Mouse (Mus musculus) gastrocnemius, postnatal 14 days (tissue): ENCODE data around the gene Trim17. TPM values are rescaled to one million over a fixed set of nuclear protein-coding genes. Genes with fewer than 3 reads are reported as not detected.
"Not testable (repeated sequence)": the region's sequence is repeated elsewhere in the genome, so short reads cannot be mapped to it uniquely, and the experiment has no call there.

ENCODE experiments used
- DNase-seq: peaks from one replicate; pipeline ENCODE4 v3.0.0; 2021; ENCODE audit warnings: mixed read lengths
- intact Hi-C: fragments of 180-260 bp; cut with DNase I; formaldehyde crosslinking; loops from one replicate; pipeline ENCODE4 v1.15.1; 2025; ENCODE audit warnings: low total_unique reads
- total RNA-seq, 2 experiments: library from RNA; stranded (reverse); gene quantifications; 2 replicates each; pipeline ENCODE4 v1.2.3; 2021

Trim17 gene
- total RNA-seq, 2 experiments from 2014 or later: 0.29 TPM; not detected in 1

- intact Hi-C loops: no loop called here
- DNase-seq: no peak
These were observed 10.3 kb upstream of the Trim17 start for GRCm38 (mm10) chr11:58944136-58944535.

DNA sequence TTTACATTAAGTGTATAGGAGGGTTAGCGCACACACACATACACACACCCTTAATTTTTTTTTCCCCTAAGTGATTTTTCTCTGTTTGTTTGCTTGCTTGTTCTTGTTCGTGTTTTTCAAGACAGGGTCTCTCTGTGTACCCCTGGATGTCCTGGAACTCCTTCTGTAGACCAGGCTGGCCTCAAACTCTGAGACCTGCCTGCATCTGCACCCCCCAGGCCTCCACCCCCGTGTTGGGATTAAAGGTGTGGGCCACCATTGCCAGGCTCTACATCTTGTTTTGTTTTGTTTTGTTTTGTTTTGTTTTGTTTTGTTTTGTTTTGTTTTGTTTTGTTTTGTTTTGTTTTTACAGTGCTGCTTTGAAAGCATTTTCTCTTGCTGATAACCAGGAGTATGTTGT is 7.2 kb upstream of the Trim17 start:
- no peak for DNase-seq
- intact Hi-C loops: no loop called here

GRCm38 (mm10) chr11:58947798-58948528 is 6.5 kb upstream of the Trim17 start:
- intact Hi-C loops: no loop called here
- DNase-seq: no peak

- no peak for DNase-seq
- intact Hi-C loops: no loop called here
These were observed 5.7 kb upstream of the Trim17 start, which contains the start of gene Hist3h2ba for GRCm38 (mm10) chr11:58948542-58949479. Hist3h2ba (plus strand) TSS chr11:58948920.

DNA sequence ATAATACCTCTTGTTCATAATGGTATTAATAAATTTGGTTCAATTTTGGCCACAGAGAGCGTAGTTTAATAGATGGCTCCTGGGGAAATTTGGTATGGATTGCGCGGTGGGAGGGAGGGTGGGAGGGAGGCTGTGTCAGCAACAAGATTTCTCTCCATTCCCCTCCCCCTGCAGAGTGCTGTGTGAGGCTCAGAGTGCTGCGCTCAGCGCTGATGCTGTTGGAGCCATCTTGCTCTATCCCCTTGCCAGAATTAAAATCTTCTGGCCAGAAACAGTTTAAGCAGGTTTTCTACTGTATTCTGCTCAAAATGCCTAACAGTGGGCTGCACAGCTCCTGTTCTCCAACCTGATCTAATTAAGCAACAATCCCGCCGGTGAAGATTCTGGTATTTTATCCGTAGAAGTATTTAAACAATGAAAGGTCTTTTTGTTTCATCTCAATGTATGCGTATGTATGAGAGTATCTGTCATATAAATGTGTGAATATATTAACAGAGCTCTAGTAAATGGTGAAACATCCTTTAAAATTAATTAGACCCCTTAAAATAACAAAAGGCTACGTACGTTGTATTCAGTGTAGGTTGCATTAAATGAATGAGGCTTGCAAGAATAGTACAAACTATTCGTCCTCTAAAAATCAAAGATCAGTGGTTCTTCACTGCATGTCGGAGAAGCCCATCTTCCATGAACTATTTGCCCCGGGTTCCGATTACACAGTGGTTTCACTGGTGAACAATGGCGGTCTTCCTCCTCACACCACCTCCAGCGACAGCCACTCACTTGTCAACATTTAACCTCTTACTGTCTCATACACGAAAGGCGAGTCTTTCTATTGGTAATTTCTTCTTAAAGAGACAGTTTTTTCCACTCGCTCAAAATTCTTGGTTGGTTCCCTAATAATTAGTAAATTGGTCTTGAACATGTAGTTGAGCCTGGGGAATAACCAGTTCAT is 4.7 kb upstream of the Trim17 start:
- DNase-seq: no peak
- intact Hi-C loops: no loop called here

GRCm38 (mm10) chr11:58951210-58951609 is 3.3 kb upstream of the Trim17 start:
- intact Hi-C loops: no loop called here
- no peak for DNase-seq

DNA sequence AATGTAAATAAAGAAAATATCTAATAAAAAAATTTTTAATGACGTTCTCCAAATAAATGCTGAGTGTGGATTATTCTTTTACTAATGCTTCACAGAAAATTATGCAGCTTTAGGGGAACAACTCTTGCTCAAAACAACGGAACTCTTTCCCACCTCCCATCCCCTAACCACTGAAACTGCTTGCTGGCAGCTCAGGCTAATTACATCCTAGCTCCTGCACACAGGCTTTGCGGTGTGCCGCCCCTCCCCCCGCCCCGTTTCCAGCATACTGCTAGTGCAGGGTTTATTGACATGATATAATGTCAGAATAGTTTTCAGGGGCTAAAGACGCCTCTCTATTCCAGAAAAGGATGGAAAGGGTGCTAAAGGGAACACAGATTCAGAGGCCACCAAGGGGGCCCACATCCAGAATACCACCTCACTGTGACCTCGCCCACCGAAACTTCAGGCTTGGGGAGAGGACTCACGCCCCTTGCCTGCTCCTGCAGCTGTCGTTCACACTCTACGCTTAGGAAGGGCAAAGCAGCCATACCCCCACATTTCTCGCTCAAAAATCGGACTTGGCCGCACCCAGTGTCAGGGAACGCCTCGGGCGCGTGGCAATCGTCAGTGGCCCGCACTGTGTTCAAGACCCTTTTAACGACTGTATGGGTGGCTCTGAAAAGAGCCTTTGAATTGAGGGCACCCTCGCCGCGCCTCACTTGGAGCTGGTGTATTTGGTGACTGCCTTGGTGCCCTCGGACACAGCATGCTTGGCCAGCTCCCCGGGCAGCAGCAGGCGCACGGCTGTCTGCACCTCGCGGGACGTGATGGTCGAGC is 925 bp upstream of the Trim17 start:
- DNase-seq: no peak
- intact Hi-C loops: no loop called here

- DNase-seq, intact Hi-C loops: not testable (repeated sequence)
These were observed 390 bp upstream of the Trim17 start for GRCm38 (mm10) chr11:58954170-58954419.

DNA sequence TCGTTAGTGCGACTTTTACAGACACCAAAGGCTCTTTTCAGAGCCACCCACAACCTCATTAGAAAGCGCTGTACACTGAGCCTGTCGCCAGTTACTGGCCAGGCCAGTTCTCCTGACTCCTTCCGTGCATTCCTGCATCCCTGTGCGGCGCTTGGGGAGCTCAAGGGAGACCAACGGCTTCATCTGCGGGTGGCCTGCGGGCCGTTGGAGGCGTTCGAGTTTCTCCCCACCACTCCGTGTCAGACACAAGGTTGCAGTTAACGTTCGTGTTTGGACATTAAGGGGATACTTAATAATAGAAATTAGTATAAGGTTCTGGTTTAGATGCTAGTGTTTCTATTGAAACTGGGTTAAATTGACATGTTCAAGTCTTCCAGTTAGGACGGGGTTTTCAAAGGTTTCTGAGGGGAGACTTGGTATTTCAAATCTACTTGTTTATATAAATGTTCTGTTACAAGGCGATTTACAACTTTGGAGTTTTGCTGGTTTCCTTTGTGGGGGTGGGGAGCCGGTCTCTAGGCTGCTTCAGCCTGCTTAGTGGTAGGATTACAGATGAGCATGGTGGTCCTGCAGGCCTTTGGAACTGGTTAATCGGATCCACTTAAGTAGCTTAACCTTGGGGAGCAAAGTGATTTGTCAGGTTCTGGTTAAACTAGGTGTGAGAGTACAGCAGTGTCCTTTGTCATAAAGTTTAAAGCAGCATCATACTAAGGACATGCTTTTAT is 820 bp downstream of the Trim17 start:
- intact Hi-C loops: no loop called here
- no peak for DNase-seq

DNA sequence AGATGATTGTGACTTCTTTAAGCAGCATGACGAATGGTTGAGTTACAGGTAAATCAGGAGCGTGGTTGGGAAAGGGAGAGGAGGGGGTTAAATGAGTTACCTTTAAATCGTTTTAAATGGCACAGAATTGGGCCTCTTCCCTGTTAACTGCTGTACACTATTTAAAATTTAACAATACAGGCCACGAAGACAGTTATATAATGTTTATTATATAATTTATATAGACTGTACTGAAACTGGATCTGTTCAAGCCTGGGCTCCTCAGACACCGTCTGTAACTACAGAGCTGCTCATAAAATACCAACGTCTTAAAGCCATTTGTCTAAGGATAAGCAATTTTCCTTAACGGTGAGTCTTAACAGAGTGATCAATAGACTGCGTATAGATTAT is 1.4 kb downstream of the Trim17 start:
- intact Hi-C loops: no loop called here
- DNase-seq: no peak

DNA sequence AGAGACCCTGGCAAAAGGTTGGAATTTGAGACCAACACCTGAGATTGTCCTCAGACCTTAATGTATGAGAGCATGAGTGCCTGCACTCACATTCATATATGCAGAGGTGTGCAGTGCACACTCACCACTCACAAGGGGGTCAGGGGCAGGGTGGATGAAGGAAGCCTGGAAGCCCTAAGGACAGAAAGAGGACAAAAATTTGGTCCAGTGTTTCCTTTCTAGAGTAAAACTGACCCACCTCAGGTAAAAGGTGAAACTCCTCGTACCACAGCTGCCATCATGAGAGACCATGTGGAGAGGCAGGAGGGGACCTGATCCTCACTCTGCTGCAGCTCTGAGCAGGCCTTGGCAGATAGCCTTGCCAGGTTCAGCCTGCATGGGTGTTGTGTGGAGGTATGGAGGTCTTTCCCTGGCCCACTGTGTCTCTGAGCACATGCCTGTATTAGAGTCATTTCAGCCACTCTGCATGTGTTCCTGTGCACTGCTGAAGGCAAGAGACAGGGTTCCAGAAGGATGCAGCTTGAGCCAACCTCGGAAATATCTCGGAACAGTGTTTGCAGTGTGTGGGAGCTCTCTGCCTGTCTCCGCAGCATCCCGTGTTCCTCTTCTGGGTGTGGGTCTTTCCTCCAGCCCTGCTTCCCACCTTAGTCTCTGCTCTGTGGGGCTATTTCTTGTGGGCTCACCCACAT is 2.9 kb downstream of the Trim17 start:
- DNase-seq: no peak
- intact Hi-C loops: no loop called here

DNA sequence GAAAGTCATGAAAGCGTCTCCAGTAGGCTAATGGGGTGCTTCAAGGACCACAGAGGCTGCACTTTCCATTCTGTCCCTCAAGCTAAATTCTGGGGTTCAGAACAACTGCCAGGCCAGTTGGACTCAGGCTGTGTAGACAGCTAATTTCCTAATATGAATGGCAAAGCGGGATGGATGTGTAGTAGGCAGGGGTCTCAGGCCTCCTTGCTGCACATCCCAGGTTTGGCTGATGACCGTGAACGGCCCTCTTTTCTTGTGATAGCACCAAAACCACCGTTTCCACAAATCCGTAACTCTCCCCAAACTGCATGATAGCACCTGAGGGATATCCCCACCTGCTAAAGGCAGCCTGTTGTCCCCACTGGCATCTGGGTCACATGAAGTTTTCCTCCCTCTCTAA is 4.1 kb downstream of the Trim17 start:
- intact Hi-C loops: no loop called here

GRCm38 (mm10) chr11:58959186-58959825 is 4.8 kb downstream of the Trim17 start:
- intact Hi-C loops: no loop called here
- no peak for DNase-seq

More for the DNA sequence above, 4.1 kb downstream of the Trim17 start:
- no peak for DNase-seq

DNA sequence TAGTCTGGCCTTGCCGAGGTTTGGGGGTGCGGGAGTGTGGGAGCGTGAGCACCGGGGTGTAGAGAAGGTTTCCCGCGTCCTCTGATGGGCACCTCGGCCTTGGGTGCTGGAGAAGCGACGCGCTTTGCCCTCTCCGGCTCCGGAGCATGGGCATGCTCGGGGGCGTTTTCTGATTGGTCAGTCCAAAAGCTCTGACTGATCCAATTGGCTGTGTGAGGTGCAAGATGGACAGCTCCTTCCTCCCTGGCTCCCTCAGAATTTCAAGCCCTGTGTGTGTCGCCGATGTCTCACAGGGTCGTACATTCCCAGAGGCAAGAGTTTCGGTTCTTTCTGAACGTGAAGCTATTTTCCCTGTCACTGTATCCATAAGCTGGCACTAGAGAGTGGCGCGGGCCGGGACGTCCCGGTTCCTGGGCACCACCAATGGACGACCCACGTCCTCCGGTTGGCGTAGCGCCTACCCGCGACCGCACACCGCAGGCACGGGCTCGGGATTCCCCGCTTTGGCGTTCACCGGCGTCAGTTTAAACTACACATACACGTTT is 5.5 kb downstream of the Trim17 start:
- DNase-seq: peak; percentile 69
- intact Hi-C loops: no loop called here

DNA sequence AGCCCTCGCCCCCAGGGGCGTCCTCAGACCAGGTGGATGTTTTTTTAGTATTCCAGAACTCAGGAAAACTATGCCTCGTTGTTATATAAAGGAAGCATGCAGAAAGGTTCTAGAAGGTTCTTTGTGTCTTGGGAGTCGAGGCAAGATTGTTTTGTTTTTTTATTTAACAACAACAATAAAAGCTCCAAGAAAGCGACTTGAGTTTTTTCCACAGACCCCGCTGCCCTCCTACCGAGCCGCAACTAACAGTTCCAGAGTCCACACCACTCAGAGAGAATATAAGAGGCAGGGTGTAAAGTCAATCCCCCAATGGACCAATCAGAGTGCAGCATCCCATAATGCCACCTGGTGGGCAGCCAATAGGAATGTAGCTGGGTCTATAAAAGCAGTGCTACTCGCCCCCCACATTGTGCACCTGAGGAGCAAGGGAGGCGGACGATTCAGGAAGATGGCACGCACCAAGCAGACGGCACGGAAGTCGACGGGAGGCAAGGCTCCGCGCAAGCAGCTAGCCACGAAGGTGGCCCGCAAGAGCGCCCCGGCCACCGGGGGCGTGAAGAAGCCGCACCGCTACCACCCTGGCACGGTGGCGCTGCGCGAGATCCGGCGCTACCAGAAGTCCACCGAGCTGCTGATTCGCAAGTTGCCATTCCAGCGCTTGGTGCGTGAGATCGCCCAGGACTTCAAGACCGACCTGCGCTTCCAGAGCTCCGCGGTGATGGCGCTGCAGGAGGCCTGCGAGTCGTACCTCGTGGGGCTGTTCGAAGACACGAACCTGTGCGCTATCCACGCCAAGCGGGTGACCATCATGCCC is 7.1 kb downstream of the Trim17 start:
- intact Hi-C loops: no loop called here
- no peak for DNase-seq

DNA sequence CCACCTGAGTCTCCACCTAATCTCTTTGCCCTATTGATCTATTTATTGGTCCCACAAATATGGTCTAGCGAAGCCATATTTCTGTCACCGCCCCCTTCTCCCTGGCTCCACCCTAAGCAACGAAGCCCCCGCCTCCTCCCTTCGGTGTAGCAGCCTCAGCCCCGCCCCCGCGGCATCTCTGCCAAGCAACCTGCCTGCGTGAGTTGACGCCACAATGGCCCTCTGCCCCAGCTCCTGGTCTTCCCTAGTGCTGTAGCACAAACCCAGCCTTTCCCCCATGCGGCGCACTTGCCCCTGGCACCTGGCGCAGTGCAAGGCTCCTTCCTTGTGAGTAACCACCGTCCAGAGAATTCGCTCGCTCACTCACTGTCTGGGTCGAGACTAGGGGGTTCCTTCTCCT is 9.1 kb downstream of the Trim17 start:
- DNase-seq: no peak
- intact Hi-C loops: no loop called here
